Mouse (Mus musculus): Measurements from ENCODE around the gene Taar5. TPM values are rescaled to one million over a fixed set of nuclear protein-coding genes. Genes with fewer than 3 reads are reported as not detected.

Gene Taar5
- not detected for polyA plus RNA-seq (2014; fragmentation: Illumina TruSeq; extraction: RNeasy Lipid Tissue Mini Kit (QIAGEN cat#74804); ENCODE audit: insufficient read depth, low read depth, low replicate concordance)

DNA sequence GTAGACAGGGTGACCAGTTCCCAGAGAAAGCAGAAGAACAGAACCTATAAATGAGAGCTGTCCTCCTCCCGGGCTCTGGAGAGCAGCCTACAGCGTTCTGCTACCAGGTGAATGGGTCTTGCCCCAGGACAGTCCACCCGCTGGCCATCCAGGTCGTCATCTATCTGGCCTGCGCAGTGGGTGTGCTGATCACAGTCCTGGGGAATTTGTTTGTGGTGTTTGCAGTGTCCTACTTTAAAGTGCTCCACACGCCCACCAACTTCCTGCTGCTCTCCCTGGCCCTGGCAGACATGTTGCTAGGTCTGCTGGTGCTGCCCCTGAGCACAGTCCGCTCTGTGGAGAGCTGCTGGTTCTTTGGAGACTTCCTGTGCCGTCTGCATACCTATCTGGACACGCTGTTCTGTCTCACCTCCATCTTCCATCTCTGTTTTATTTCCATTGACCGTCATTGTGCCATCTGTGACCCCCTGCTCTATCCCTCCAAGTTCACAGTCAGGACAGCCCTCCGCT lies at the start of gene Taar5:
TSS of gene Taar5 (plus strand) at position 51 of the 510 bp plus-strand sequence.

DNA sequence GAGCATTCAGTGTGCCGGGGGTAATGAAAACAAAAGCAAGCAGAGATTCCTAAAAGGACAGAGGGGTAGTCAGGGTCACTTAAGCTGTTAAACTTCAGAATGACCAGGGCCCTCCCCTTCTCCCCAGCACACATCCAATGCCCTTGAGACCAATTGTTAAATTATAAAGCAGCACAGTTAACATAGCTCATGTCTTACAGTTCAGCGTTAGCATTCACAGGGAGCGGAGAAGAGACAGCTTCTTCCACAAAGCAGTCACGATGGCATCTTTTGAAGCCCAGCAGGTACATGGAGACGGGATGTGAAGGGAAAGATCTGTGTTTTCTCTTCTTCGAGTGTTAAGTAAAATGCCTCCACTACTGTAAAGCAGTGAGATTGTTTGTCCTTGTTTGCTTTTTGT lies 32.2 kb upstream of the Taar5 start, which contains the start of gene Taar2:
TSS of gene Taar2 (plus strand) at position 261 of the 400 bp plus-strand sequence.

DNA sequence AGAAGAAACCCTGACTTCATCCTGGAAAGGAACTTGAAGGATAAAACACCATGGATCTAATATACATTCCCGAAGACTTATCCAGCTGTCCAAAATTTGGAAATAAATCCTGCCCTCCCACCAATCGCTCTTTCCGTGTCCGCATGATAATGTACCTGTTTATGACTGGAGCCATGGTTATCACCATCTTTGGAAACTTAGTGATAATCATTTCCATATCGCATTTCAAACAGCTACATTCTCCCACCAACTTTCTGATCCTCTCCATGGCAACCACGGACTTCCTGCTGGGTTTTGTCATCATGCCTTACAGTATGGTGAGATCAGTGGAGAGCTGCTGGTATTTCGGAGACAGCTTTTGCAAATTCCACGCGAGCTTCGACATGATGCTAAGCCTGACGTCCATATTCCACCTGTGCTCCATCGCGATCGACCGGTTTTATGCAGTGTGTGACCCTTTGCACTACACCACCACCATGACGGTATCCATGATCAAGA lies 20.9 kb upstream of the Taar5 start, which contains the start of gene Taar3:
TSS of gene Taar3 (plus strand) at position 51 of the 498 bp plus-strand sequence.

DNA sequence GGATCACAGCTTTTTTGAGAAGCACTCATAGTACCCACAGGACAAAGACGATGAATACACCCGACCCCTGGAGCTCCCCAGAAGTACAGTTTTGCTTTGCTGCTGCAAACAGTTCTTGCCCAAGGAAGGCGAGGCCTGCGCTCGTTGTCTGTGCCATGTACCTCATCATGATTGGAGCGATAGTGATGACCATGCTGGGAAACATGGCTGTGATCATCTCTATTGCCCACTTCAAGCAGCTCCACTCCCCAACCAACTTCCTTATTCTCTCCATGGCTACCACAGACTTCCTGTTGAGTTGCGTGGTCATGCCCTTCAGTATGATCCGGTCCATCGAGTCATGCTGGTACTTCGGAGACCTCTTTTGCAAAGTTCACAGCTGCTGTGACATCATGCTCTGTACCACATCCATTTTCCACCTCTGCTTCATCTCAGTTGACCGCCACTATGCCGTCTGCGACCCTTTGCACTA lies 10.0 kb upstream of the Taar5 start, which contains the start of gene Taar4:
TSS of gene Taar4 (plus strand) at position 51 of the 472 bp plus-strand sequence.

GRCm38 (mm10) chr10:23985546-23985945 lies 15.0 kb downstream of the Taar5 start, which contains the start of gene Taar6:
Taar6 (minus strand) TSS chr10:23985646.

GRCm38 (mm10) chr10:23993381-23993780 lies 22.9 kb downstream of the Taar5 start, which contains the start of gene Taar7a:
Taar7a (minus strand) TSS chr10:23993481.

DNA sequence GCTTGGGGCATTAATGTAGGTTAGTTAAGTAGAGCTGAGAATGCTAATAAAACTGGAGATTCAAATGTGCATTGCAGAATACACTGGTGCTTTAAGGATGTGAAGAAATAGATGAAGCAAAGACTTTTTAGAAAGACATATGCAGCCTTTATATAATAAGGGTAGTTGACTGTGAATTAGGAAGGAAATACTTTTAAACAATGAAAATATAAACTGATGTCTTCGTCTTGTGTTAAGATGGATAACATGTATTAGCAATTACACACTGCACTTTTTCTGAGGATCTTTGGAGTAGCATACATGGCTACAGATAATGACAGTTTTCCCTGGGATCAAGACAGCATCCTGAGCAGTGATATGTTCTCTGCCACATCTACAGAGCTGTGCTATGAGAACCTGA lies 29.1 kb downstream of the Taar5 start, which contains the start of gene Taar7b:
TSS of gene Taar7b (plus strand) at position 301 of the 400 bp plus-strand sequence.

Other genes with a start within 250 kb of the Taar5 start
- gene Rps12, start 183.4 kb upstream of the Taar5 start, polyA plus RNA-seq (2014; fragmentation: Illumina TruSeq; extraction: RNeasy Lipid Tissue Mini Kit (QIAGEN cat#74804); ENCODE audit: insufficient read depth, low read depth, low replicate concordance): 3,182 TPM
- 7.5 TPM for gene Slc18b1, start 173.7 kb upstream of the Taar5 start, polyA plus RNA-seq (2014; fragmentation: Illumina TruSeq; extraction: RNeasy Lipid Tissue Mini Kit (QIAGEN cat#74804); ENCODE audit: insufficient read depth, low read depth, low replicate concordance)
- 6.3 TPM for gene Vnn3, start 119.2 kb upstream of the Taar5 start, polyA plus RNA-seq (2014; fragmentation: Illumina TruSeq; extraction: RNeasy Lipid Tissue Mini Kit (QIAGEN cat#74804); ENCODE audit: insufficient read depth, low read depth, low replicate concordance)
- 8.9 TPM for gene Vnn1, start 76.0 kb upstream of the Taar5 start, polyA plus RNA-seq (2014; fragmentation: Illumina TruSeq; extraction: RNeasy Lipid Tissue Mini Kit (QIAGEN cat#74804); ENCODE audit: insufficient read depth, low read depth, low replicate concordance)
- not detected for gene Taar1, start 50.4 kb upstream of the Taar5 start, polyA plus RNA-seq (2014; fragmentation: Illumina TruSeq; extraction: RNeasy Lipid Tissue Mini Kit (QIAGEN cat#74804); ENCODE audit: insufficient read depth, low read depth, low replicate concordance)
- gene Taar2, start 32.1 kb upstream of the Taar5 start, polyA plus RNA-seq (2014; fragmentation: Illumina TruSeq; extraction: RNeasy Lipid Tissue Mini Kit (QIAGEN cat#74804); ENCODE audit: insufficient read depth, low read depth, low replicate concordance): 0.24 TPM
- not detected for gene Taar3, start 21.1 kb upstream of the Taar5 start, polyA plus RNA-seq (2014; fragmentation: Illumina TruSeq; extraction: RNeasy Lipid Tissue Mini Kit (QIAGEN cat#74804); ENCODE audit: insufficient read depth, low read depth, low replicate concordance)
- gene Taar4, start 10.2 kb upstream of the Taar5 start, polyA plus RNA-seq (2014; fragmentation: Illumina TruSeq; extraction: RNeasy Lipid Tissue Mini Kit (QIAGEN cat#74804); ENCODE audit: insufficient read depth, low read depth, low replicate concordance): not detected
- gene Taar6, start 14.9 kb downstream of the Taar5 start, polyA plus RNA-seq (2014; fragmentation: Illumina TruSeq; extraction: RNeasy Lipid Tissue Mini Kit (QIAGEN cat#74804); ENCODE audit: insufficient read depth, low read depth, low replicate concordance): not detected
- gene Taar7a, start 22.8 kb downstream of the Taar5 start, polyA plus RNA-seq (2014; fragmentation: Illumina TruSeq; extraction: RNeasy Lipid Tissue Mini Kit (QIAGEN cat#74804); ENCODE audit: insufficient read depth, low read depth, low replicate concordance): not detected
- gene Taar7b, start 29.2 kb downstream of the Taar5 start, polyA plus RNA-seq (2014; fragmentation: Illumina TruSeq; extraction: RNeasy Lipid Tissue Mini Kit (QIAGEN cat#74804); ENCODE audit: insufficient read depth, low read depth, low replicate concordance): not detected
- gene Taar7d, start 56.5 kb downstream of the Taar5 start, polyA plus RNA-seq (2014; fragmentation: Illumina TruSeq; extraction: RNeasy Lipid Tissue Mini Kit (QIAGEN cat#74804); ENCODE audit: insufficient read depth, low read depth, low replicate concordance): not detected
- gene Taar7e, start 66.9 kb downstream of the Taar5 start, polyA plus RNA-seq (2014; fragmentation: Illumina TruSeq; extraction: RNeasy Lipid Tissue Mini Kit (QIAGEN cat#74804); ENCODE audit: insufficient read depth, low read depth, low replicate concordance): not detected
- gene Taar7f, start 78.8 kb downstream of the Taar5 start, polyA plus RNA-seq (2014; fragmentation: Illumina TruSeq; extraction: RNeasy Lipid Tissue Mini Kit (QIAGEN cat#74804); ENCODE audit: insufficient read depth, low read depth, low replicate concordance): not detected
- gene Taar8a, start 105.8 kb downstream of the Taar5 start, polyA plus RNA-seq (2014; fragmentation: Illumina TruSeq; extraction: RNeasy Lipid Tissue Mini Kit (QIAGEN cat#74804); ENCODE audit: insufficient read depth, low read depth, low replicate concordance): not detected
- gene Taar8b, start 121.6 kb downstream of the Taar5 start, polyA plus RNA-seq (2014; fragmentation: Illumina TruSeq; extraction: RNeasy Lipid Tissue Mini Kit (QIAGEN cat#74804); ENCODE audit: insufficient read depth, low read depth, low replicate concordance): not detected
- gene Taar8c, start 131.2 kb downstream of the Taar5 start, polyA plus RNA-seq (2014; fragmentation: Illumina TruSeq; extraction: RNeasy Lipid Tissue Mini Kit (QIAGEN cat#74804); ENCODE audit: insufficient read depth, low read depth, low replicate concordance): not detected
- not detected for gene Taar9, start 138.8 kb downstream of the Taar5 start, polyA plus RNA-seq (2014; fragmentation: Illumina TruSeq; extraction: RNeasy Lipid Tissue Mini Kit (QIAGEN cat#74804); ENCODE audit: insufficient read depth, low read depth, low replicate concordance)
- 90.9 TPM for gene Stx7, start 178.6 kb downstream of the Taar5 start, polyA plus RNA-seq (2014; fragmentation: Illumina TruSeq; extraction: RNeasy Lipid Tissue Mini Kit (QIAGEN cat#74804); ENCODE audit: insufficient read depth, low read depth, low replicate concordance)

Data from lung, adult 10 weeks (tissue).